Mouse (Mus musculus): ENCODE measurements around the gene Tmem72. TPM values are rescaled to one million over a fixed set of nuclear protein-coding genes. Genes with fewer than 3 reads are reported as not detected.

Tmem72 gene
- total RNA-seq, 2 experiments from 2014 or later = 0.72 to 0.79 TPM

DNA sequence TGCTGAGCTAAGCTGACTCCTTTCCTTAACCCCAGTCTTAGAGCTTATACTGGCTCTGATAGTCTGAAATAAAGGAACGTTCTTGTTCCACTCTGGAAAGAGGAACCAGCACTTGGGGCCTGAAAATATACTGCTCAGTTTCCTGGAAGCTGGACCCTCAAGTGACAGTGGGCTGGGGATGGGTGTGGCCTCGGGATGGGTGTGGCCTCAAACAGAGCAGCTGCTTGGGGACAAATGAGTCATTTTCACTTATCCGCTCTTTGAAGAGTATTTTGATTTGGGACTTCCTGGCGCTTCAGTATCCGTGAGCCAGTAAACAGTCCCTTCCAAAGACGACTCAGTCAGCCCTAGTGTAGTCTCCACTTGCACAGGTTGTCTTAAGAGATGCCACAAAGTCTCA lies 34.4 kb downstream of the Tmem72 start:
- no peak for DNase-seq (ENCODE audit: low spot score in 2 of 2)

- DNase-seq (ENCODE audit: low spot score in 2 of 2) = no peak
Observed at GRCm38 (mm10) chr6:116679563-116680288, 37.0 kb downstream of the Tmem72 start.

DNA sequence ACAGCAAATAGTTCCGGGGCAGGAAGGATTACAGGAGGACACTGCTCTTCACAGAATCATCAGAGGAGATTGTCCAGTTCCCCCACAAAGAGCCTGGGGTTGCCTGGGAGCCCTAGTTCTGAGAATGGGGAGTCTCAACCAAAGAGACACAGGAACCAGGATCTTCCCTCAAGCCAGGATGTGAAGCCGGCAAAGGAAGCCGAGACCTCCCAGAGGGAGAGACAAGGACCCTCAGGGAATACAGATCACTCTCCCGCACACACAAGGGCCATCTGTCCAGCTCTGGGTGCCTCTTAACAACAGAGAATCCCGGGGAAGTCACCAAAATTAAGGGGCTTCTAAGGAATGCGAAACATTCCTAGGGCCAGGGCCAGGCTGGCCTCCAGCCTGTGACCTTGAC lies 39.4 kb downstream of the Tmem72 start:
- DNase-seq (ENCODE audit: low spot score in 2 of 2) = no peak

- DNase-seq (ENCODE audit: low spot score in 2 of 2) = no peak
Observed at GRCm38 (mm10) chr6:116676355-116676913, 40.3 kb downstream of the Tmem72 start.

DNA sequence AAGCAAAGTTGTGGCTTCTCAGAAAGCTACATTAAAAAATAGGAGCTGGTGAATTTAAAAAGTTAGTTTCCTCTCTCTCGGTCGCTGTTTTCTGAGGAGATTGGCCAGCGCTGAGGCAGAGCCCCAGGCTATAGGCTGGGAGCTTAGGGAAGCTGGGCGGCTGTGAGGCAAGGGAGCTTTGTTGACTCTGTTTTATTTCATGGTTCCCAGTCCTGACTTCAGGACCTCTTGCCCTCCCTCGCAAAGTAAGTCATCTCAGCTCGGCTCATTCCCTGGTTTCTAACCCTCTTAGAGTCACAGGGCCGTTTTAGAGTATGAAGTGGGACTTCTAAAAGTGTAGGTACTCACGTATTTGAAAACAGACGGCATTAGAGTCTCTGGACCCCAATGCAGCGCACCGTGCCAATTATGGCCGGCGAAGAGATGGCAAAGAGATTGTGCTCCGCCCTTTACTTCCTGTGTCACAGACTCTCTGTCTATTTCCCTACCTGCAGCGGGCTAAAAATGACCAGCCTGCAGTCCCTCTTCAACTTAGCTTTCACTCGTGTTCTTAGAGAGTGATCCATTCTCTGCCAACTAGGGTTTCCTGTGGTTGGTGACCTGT lies 42.3 kb downstream of the Tmem72 start:
- DNase-seq (ENCODE audit: low spot score in 2 of 2) = no peak

GRCm38 (mm10) chr6:116673471-116674282 lies 43.0 kb downstream of the Tmem72 start, which contains the start of gene Rassf4:
Rassf4 (minus strand) TSS chr6:116673952.
- peak; percentile 35 to 68 for DNase-seq (ENCODE audit: low spot score in 2 of 2)

- DNase-seq (ENCODE audit: low spot score in 2 of 2) = no peak
Observed at GRCm38 (mm10) chr6:116672349-116672748, 44.4 kb downstream of the Tmem72 start.

DNA sequence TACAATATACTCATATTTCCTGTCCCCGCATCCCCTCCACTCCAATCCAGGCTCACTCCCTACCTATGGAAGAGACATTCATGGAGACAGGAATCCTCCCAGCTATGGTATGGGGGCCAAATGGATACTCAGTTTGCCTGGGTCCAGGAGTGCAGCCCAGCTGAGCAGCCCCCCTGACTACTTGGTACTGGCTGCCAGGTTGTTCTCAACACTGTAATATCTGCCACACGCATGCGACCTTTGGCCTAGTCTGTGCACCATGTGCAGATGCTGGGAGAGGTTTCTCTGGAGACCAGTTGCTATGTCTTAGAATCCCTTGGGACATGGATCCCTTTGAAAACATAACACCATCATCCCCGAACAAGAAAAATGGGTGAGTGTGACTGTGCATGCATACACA lies 44.9 kb downstream of the Tmem72 start:
- no peak for DNase-seq (ENCODE audit: low spot score in 2 of 2)

DNA sequence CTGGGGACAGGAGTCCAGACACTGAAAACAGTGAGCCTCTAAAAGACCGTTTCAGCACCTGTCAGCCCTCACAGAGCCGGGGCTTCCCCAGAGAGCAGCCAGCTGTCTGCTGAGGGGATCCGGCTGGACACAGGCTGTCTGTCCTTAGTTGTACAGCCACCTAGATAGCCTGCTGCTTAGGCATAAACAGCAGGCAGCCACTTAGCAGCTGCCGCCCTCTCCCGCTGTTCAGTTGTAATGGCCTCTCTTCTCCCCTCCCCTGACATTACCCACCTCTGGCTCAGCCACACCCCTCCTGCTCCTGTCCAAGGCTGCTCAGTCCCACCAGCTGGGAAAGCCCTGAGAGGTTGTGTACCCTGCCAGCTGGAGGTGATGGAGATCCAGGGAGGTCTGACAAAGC lies 45.7 kb downstream of the Tmem72 start:
- DNase-seq (ENCODE audit: low spot score in 2 of 2) = no peak

DNA sequence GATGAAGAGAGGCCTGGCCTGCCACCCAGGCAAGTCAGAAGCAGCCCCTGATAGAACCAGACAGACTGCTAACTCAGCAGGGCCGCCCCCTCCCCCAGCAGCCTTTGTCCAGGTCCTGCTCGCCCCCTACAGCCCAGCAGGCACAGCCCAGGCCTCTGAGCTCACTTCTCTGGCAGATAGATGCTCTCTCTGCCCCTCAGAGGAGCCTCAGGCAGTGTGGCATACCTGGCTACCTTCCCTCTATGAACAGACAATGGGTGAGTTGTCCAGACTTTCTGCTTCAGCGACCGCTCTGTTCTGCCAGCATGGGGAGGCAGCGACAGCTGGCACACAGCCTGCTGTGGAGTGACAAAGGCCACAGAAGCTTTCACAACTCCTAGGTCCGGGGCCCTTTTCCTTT lies 46.6 kb downstream of the Tmem72 start:
- peak in 1 of 2 experiments; percentile 31 for DNase-seq (ENCODE audit: low spot score in 2 of 2)

DNA sequence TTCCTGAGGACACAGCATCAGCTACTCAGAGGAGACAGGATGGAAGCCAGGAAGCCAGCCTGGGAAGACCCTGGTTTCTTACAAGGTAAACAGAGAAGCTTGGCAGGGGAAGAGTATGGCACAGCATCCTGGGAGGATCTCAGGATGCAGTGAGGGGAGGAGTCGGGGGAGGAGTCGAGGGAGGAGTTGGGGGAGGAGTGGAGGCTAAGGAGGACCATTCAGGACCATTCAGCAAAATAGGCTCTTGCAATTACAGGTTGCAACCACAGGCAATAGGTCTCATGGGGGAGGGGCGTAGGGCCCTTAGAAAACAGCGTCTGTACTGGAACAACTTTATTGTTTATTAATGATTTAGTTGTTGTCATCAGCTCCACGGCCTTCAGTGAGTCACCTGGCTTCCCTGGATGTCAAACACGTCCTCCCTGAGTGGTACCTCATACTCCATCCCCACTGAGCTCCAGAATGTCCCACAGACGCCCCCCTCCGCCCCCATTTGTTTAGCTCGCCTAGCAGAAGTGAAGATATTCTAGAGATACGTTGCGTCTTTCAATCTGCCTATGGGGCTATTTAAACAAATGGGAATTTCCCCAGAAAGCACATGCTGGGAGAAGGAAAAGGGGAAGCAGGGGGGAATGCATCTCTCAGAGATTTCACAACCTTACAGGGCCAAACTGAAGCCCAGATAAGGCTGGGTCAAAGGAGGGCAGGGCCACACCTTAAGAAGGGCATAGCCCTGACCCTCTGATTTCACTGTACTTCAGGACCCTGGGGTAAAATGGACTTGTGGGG lies 47.8 kb downstream of the Tmem72 start:
- no peak for DNase-seq (ENCODE audit: low spot score in 2 of 2)

GRCm38 (mm10) chr6:116667382-116667781 lies 49.3 kb downstream of the Tmem72 start:
- DNase-seq (ENCODE audit: low spot score in 2 of 2) = no peak

DNA sequence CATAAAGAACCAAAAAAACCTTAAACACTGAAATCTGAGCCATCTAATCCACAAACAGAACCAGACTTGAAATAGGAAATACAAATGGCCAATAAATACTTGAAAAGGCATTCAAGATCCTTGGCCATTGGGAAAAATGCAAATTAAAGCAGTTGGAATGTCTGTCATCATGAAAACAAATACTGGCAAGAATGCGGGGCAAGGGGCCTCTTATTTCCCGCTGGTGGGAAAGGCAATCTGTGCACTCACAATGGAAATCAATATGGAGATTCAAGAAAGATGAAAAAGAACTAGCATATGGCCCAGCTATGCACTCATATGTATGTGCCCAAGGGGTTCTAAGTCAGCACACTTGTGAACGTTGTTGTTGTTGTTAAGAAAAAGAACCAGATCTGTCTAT lies 49.8 kb downstream of the Tmem72 start:
- DNase-seq (ENCODE audit: low spot score in 2 of 2) = no peak

DNA sequence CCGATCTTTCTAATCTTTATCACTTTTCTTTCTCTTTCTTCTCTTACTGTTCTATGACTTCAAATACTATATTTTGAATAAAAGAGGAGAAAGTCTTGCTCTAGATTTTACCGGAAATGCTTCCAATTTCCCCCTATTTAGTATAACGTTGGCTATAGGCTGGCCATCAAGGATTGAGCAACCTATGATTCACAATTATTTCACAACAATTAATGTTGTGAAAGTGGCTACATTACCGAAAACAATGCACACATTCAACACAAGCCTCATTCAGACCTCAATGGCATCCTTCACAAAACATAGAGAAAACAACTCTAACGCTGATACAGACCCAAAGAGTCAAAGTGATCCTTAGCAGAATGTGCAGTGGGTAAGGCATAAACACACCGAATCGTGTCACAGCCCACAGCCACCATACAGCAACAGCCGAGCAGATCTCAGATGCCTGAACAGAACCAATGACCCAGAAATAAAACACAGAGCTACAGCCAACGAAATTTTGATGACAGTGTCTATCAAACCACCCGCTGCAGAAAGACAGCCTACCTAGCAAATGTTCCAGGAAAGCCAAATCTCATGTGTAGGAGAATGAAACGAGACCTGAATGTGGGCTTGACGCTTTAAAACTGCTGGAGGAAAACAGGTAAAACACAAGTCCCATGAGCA lies 50.5 kb downstream of the Tmem72 start:
- DNase-seq (ENCODE audit: low spot score in 2 of 2) = no peak

GRCm38 (mm10) chr6:116664830-116665229 lies 51.9 kb downstream of the Tmem72 start:
- no peak for DNase-seq (ENCODE audit: low spot score in 2 of 2)

- DNase-seq (ENCODE audit: low spot score in 2 of 2) = no peak
Observed at GRCm38 (mm10) chr6:116664031-116664430, 52.7 kb downstream of the Tmem72 start.

GRCm38 (mm10) chr6:116663364-116663763 lies 53.3 kb downstream of the Tmem72 start:
- DNase-seq (ENCODE audit: low spot score in 2 of 2) = no peak

- DNase-seq (ENCODE audit: low spot score in 2 of 2) = peak; percentile 29 to 78
Observed at GRCm38 (mm10) chr6:116653684-116654454, 62.8 kb downstream of the Tmem72 start.

DNA sequence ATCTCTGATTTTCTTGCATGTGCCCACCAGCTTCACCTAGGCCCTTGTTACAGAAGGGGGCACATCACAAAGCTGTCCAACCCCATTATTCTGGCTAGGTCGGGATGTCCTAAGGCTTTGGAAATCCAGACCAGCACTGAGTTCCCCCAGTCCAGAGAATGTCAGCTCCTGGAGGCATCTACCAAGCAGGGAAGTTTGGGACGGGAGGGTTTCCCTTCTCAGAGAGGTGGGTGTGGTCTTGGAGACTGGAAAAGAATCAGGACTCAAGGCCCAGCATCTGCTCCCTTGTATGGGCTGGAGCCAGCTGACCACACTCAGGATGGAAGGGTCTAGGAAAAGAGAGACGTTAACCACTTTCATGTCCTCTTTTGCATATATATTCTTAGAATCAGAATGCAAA lies 63.5 kb downstream of the Tmem72 start:
- no peak for DNase-seq (ENCODE audit: low spot score in 2 of 2)

All from layer of hippocampus, adult 18-20 months (tissue).